Mouse (Mus musculus): ENCODE results near the gene Scgb2b27. TPM values are rescaled to one million over a fixed set of nuclear protein-coding genes. Genes with fewer than 3 reads are reported as not detected.

Scgb2b27 gene
- polyA plus RNA-seq, 1 experiment from 2014 or later: not detected

Other genes starting within 250 kb of the Scgb2b27 start
- gene Scgb2b26, start 68.9 kb downstream of the Scgb2b27 start, polyA plus RNA-seq (2014; fragmentation: Nextera tagmentation; extraction: Ambion mirVana): not detected in 2 replicates
- gene Scgb1b27, start 7.5 kb upstream of the Scgb2b27 start, polyA plus RNA-seq (2014; fragmentation: Nextera tagmentation; extraction: Ambion mirVana): not detected in 2 replicates
- gene Scgb1b30, start 81.5 kb upstream of the Scgb2b27 start, polyA plus RNA-seq (2014; fragmentation: Nextera tagmentation; extraction: Ambion mirVana): not detected in 2 replicates
- gene Wtip, start 119.3 kb upstream of the Scgb2b27 start, polyA plus RNA-seq (2014; fragmentation: Nextera tagmentation; extraction: Ambion mirVana): 4.3 and 6.7 TPM in 2 replicates
- gene Uba2, start 155.7 kb upstream of the Scgb2b27 start, polyA plus RNA-seq (2014; fragmentation: Nextera tagmentation; extraction: Ambion mirVana): 285 and 288 TPM in 2 replicates
- gene Pdcd2l, start 182.7 kb upstream of the Scgb2b27 start, polyA plus RNA-seq (2014; fragmentation: Nextera tagmentation; extraction: Ambion mirVana): 59.0 and 60.9 TPM in 2 replicates
- gene Gpi1, start 216.4 kb upstream of the Scgb2b27 start, polyA plus RNA-seq (2014; fragmentation: Nextera tagmentation; extraction: Ambion mirVana): 287 and 295 TPM in 2 replicates
- not detected in 2 replicates for gene Gm6096, start 237.1 kb upstream of the Scgb2b27 start, polyA plus RNA-seq (2014; fragmentation: Nextera tagmentation; extraction: Ambion mirVana)